Mouse (Mus musculus): Measurements from ENCODE around the gene B130006D01Rik. TPM values are rescaled to one million over a fixed set of nuclear protein-coding genes. Genes with fewer than 3 reads are reported as not detected.
"Not testable (repeated sequence)": the region's sequence is repeated elsewhere in the genome, so short reads cannot be mapped to it uniquely, and the experiment has no call there.

B130006D01Rik gene
- polyA plus RNA-seq, 1 experiment from 2014 or later: 1.1 TPM

GRCm38 (mm10) chr11:95749619-95750018 is 26.2 kb downstream of the B130006D01Rik start:
- no peaks in the 10 kb centered on the region for H3K27me3 ChIP-seq (replicated peaks; ENCODE audit: control insufficient read depth, insufficient read depth, low read length)
- H3K4me1 ChIP-seq (replicated peaks; ENCODE audit: control insufficient read depth, insufficient read depth, low read length): 0 out of 2 replicates have a peak, but pooled peaks cover 4% of the 10 kb centered on the region
- no peak overlapping the region for H3K9ac ChIP-seq (ENCODE audit: low read length)
- ATAC-seq (replicated peaks; ENCODE audit: low FRiP score, low TSS enrichment, low read depth) (no peak), DNase-seq (ENCODE audit: low spot score) (no peak)
- no peaks in the 10 kb centered on the region for H3K9me3 ChIP-seq (ENCODE audit: control insufficient read depth, low read length)
- H3K36me3 ChIP-seq (ENCODE audit: control insufficient read depth, insufficient read depth, low read length): peaks cover 43% of the 10 kb centered on the region
- WGBS: 83% methylated on average over 15 of the region's 15 CpGs
- no peak overlapping the region for H3K4me3 ChIP-seq (ENCODE audit: low read depth, low read length)
- no peak overlapping the region for H3K27ac ChIP-seq (ENCODE audit: low read depth)
- no peak overlapping the region for H3K4me2 ChIP-seq (ENCODE audit: low read length)

DNA sequence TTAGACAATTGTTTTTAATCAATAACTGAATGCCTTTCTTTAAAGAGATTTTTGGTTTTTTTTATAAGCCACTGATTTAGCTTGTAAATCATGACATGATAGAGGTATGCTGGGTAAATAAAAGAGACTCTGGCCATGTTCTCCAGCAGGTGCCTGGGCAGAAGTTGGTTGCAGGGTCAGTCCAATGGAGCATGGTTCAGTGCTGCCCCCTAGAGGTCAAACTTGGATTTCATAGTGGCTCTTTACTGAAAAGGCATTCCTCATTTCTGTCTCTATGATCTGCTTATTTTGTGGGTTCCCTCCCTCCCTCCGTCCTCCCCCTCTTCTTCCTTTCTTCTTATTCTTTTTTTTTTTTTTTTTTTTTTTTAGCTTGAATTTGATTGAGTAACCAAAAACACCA is 27.6 kb downstream of the B130006D01Rik start:
- Histone ChIP-seq H3K4me2 (ENCODE audit: low read length) (no peak overlapping the region), H3K4me1 (replicated peaks; ENCODE audit: control insufficient read depth, insufficient read depth, low read length) (no peaks in the 10 kb centered on the region), H3K9ac (ENCODE audit: low read length) (no peak overlapping the region), H3K27me3 (replicated peaks; ENCODE audit: control insufficient read depth, insufficient read depth, low read length) (no peaks in the 10 kb centered on the region), H3K27ac (ENCODE audit: low read depth) (no peak overlapping the region), H3K36me3 (ENCODE audit: control insufficient read depth, insufficient read depth, low read length) (peaks cover 57% of the 10 kb centered on the region), H3K4me3 (ENCODE audit: low read depth, low read length) (no peak overlapping the region), H3K9me3 (ENCODE audit: control insufficient read depth, low read length) (no peaks in the 10 kb centered on the region)
- WGBS: 25% methylated on average over 1 of the region's 1 CpGs
- DNase-seq (ENCODE audit: low spot score) (peak; percentile 89), ATAC-seq (replicated peaks; ENCODE audit: low FRiP score, low TSS enrichment, low read depth) (no peak; the same call in 1 of the 2 replicates)

GRCm38 (mm10) chr11:95755137-95755536 is 31.8 kb downstream of the B130006D01Rik start:
- not testable (repeated sequence) for H3K27me3 ChIP-seq (replicated peaks; ENCODE audit: control insufficient read depth, insufficient read depth, low read length); H3K9me3 ChIP-seq (ENCODE audit: control insufficient read depth, low read length); H3K27ac ChIP-seq (ENCODE audit: low read depth); H3K4me2 ChIP-seq (ENCODE audit: low read length); H3K4me1 ChIP-seq (replicated peaks; ENCODE audit: control insufficient read depth, insufficient read depth, low read length); H3K4me3 ChIP-seq (ENCODE audit: low read depth, low read length); ATAC-seq (replicated peaks; ENCODE audit: low FRiP score, low TSS enrichment, low read depth); DNase-seq (ENCODE audit: low spot score); H3K9ac ChIP-seq (ENCODE audit: low read length)
- H3K36me3 ChIP-seq (ENCODE audit: control insufficient read depth, insufficient read depth, low read length): peaks cover 64% of the 10 kb centered on the region
- 96% methylated on average over 4 of the region's 4 CpGs for WGBS

- Histone ChIP-seq H3K4me1 (replicated peaks; ENCODE audit: control insufficient read depth, insufficient read depth, low read length) (no peaks in the 10 kb centered on the region), H3K9me3 (ENCODE audit: control insufficient read depth, low read length) (no peaks in the 10 kb centered on the region), H3K9ac (ENCODE audit: low read length) (no peak overlapping the region), H3K36me3 (ENCODE audit: control insufficient read depth, insufficient read depth, low read length) (peaks cover 48% of the 10 kb centered on the region), H3K27ac (ENCODE audit: low read depth) (no peak overlapping the region), H3K4me2 (ENCODE audit: low read length) (no peak overlapping the region), H3K4me3 (ENCODE audit: low read depth, low read length) (no peak overlapping the region), H3K27me3 (replicated peaks; ENCODE audit: control insufficient read depth, insufficient read depth, low read length) (no peaks in the 10 kb centered on the region)
- DNase-seq (ENCODE audit: low spot score) (no peak), ATAC-seq (replicated peaks; ENCODE audit: low FRiP score, low TSS enrichment, low read depth) (no peak)
- 86% methylated on average over 5 of the region's 5 CpGs for WGBS
Measured at GRCm38 (mm10) chr11:95760521-95760920, 37.1 kb downstream of the B130006D01Rik start.

DNA sequence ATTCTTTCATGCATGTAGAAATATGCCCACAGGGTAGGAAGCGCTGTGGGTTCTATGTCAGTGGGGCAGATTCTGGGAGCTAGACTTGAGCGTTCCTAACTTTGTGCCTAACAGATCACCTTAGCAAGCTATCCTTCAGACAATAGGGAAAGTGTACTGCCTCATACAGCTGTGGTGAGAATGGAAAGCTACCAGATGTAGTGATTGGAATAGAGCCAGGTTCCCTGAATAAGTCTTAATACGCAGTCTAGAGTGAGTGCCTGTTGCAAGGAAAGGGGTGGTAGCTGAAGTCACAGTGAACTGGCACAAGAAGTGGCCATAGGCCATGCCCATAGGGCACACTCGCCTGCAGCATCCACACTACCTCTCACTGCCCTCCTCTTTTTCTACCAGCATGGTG is 39.6 kb downstream of the B130006D01Rik start:
- H3K36me3 ChIP-seq (ENCODE audit: control insufficient read depth, insufficient read depth, low read length): peaks cover 33% of the 10 kb centered on the region
- H3K9ac ChIP-seq (ENCODE audit: low read length): no peak overlapping the region
- ATAC-seq (replicated peaks; ENCODE audit: low FRiP score, low TSS enrichment, low read depth) (no peak), DNase-seq (ENCODE audit: low spot score) (no peak)
- no peak overlapping the region for H3K4me2 ChIP-seq (ENCODE audit: low read length)
- H3K27me3 ChIP-seq (replicated peaks; ENCODE audit: control insufficient read depth, insufficient read depth, low read length): no peaks in the 10 kb centered on the region
- no peaks in the 10 kb centered on the region for H3K4me1 ChIP-seq (replicated peaks; ENCODE audit: control insufficient read depth, insufficient read depth, low read length)
- 82% methylated on average over 4 of the region's 4 CpGs for WGBS
- no peaks in the 10 kb centered on the region for H3K9me3 ChIP-seq (ENCODE audit: control insufficient read depth, low read length)
- H3K4me3 ChIP-seq (ENCODE audit: low read depth, low read length): no peak overlapping the region
- no peak overlapping the region for H3K27ac ChIP-seq (ENCODE audit: low read depth)

- Histone ChIP-seq H3K4me1 (replicated peaks; ENCODE audit: control insufficient read depth, insufficient read depth, low read length) (no peaks in the 10 kb centered on the region), H3K4me3 (ENCODE audit: low read depth, low read length) (no peak overlapping the region), H3K36me3 (ENCODE audit: control insufficient read depth, insufficient read depth, low read length) (peaks cover 47% of the 10 kb centered on the region), H3K9ac (ENCODE audit: low read length) (no peak overlapping the region), H3K27me3 (replicated peaks; ENCODE audit: control insufficient read depth, insufficient read depth, low read length) (no peaks in the 10 kb centered on the region), H3K27ac (ENCODE audit: low read depth) (no peak overlapping the region), H3K9me3 (ENCODE audit: control insufficient read depth, low read length) (no peaks in the 10 kb centered on the region), H3K4me2 (ENCODE audit: low read length) (no peak overlapping the region)
- DNase-seq (ENCODE audit: low spot score) (no peak), ATAC-seq (replicated peaks; ENCODE audit: low FRiP score, low TSS enrichment, low read depth) (no peak)
- WGBS: 80% methylated on average over 8 of the region's 8 CpGs
Measured at GRCm38 (mm10) chr11:95764806-95765205, 41.4 kb downstream of the B130006D01Rik start.

- H3K4me1 ChIP-seq (replicated peaks; ENCODE audit: control insufficient read depth, insufficient read depth, low read length): no peaks in the 10 kb centered on the region
- no peak for DNase-seq (ENCODE audit: low spot score)
- H3K4me2 ChIP-seq (ENCODE audit: low read length): no peak overlapping the region
- H3K4me3 ChIP-seq (ENCODE audit: low read depth, low read length): no peak overlapping the region
- WGBS: 75% methylated on average over 10 of the region's 10 CpGs
- H3K9me3 ChIP-seq (ENCODE audit: control insufficient read depth, low read length): no peaks in the 10 kb centered on the region
- no peak for ATAC-seq (replicated peaks; ENCODE audit: low FRiP score, low TSS enrichment, low read depth)
- H3K9ac ChIP-seq (ENCODE audit: low read length): no peak overlapping the region
- H3K36me3 ChIP-seq (ENCODE audit: control insufficient read depth, insufficient read depth, low read length): peaks cover 47% of the 10 kb centered on the region
- H3K27ac ChIP-seq (ENCODE audit: low read depth): no peak overlapping the region
- no peaks in the 10 kb centered on the region for H3K27me3 ChIP-seq (replicated peaks; ENCODE audit: control insufficient read depth, insufficient read depth, low read length)
Measured at GRCm38 (mm10) chr11:95765334-95765733, 41.9 kb downstream of the B130006D01Rik start.

GRCm38 (mm10) chr11:95768244-95768643 is 44.9 kb downstream of the B130006D01Rik start:
- Histone ChIP-seq H3K27ac (ENCODE audit: low read depth) (no peak overlapping the region), H3K36me3 (ENCODE audit: control insufficient read depth, insufficient read depth, low read length) (peaks cover 42% of the 10 kb centered on the region), H3K9ac (ENCODE audit: low read length) (no peak overlapping the region), H3K4me2 (ENCODE audit: low read length) (no peak overlapping the region), H3K27me3 (replicated peaks; ENCODE audit: control insufficient read depth, insufficient read depth, low read length) (no peaks in the 10 kb centered on the region), H3K4me1 (replicated peaks; ENCODE audit: control insufficient read depth, insufficient read depth, low read length) (no peaks in the 10 kb centered on the region), H3K9me3 (ENCODE audit: control insufficient read depth, low read length) (no peaks in the 10 kb centered on the region), H3K4me3 (ENCODE audit: low read depth, low read length) (no peak overlapping the region)
- ATAC-seq (replicated peaks; ENCODE audit: low FRiP score, low TSS enrichment, low read depth): no peak
- WGBS: 81% methylated on average over 6 of the region's 6 CpGs
- DNase-seq (ENCODE audit: low spot score): no peak

DNA sequence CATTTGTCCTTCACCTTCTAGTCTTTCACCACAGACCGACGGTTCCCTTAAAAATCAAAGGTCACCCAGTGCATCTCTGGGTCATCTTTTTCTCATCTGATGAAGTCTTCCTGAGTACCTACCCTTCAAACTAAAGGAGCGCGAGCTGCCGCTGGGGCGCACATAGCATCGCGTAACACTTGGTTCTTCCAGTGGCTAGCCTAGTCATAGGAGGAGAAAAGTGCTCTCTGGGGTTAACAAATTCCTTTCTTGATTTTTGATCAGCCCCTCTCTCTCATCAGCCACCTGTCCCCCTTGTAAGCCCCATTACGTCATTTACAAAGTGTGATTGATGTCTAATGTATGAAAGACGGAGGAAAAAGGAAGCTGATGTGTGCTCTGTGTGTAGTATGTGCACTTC is 45.8 kb downstream of the B130006D01Rik start:
- DNase-seq (ENCODE audit: low spot score) (no peak), ATAC-seq (replicated peaks; ENCODE audit: low FRiP score, low TSS enrichment, low read depth) (no peak)
- Histone ChIP-seq H3K27me3 (replicated peaks; ENCODE audit: control insufficient read depth, insufficient read depth, low read length) (no peaks in the 10 kb centered on the region), H3K27ac (ENCODE audit: low read depth) (no peak overlapping the region), H3K36me3 (ENCODE audit: control insufficient read depth, insufficient read depth, low read length) (peaks cover 33% of the 10 kb centered on the region), H3K4me3 (ENCODE audit: low read depth, low read length) (no peak overlapping the region), H3K4me2 (ENCODE audit: low read length) (no peak overlapping the region), H3K9ac (ENCODE audit: low read length) (no peak overlapping the region), H3K9me3 (ENCODE audit: control insufficient read depth, low read length) (no peaks in the 10 kb centered on the region), H3K4me1 (replicated peaks; ENCODE audit: control insufficient read depth, insufficient read depth, low read length) (no peaks in the 10 kb centered on the region)
- WGBS: 90% methylated on average over 10 of the region's 10 CpGs

All from intestine, embryonic 14.5 days (tissue).